Mouse (Mus musculus) bone marrow macrophage, adult 2 months (primary cell): Measurements from ENCODE around the gene Tmem151b. TPM values are rescaled to one million over a fixed set of nuclear protein-coding genes. Genes with fewer than 3 reads are reported as not detected.

ENCODE experiments used
- H3K27ac ChIP-seq: 2 replicates; pipeline ENCODE4 v1.5.1; 2012; ENCODE audit warnings: low read depth, low read length; ENCODE audit not compliant: insufficient read depth
- H3K4me1 ChIP-seq: 2 replicates; pipeline ENCODE4 v1.6.1; 2012; ENCODE audit warnings: low read length; ENCODE audit not compliant: control insufficient read depth, insufficient read depth
- H3K4me3 ChIP-seq: 2 replicates; pipeline ENCODE4 v1.5.1; 2012; ENCODE audit warnings: mild to moderate bottlenecking, low read length, moderate library complexity; ENCODE audit not compliant: insufficient read depth
- CTCF ChIP-seq: IDR thresholded peaks from 2 replicates; pipeline ENCODE4 v1.5.1; 2012; ENCODE audit warnings: low read depth, mild to moderate bottlenecking, low read length, moderate library complexity
- POLR2A ChIP-seq: IDR thresholded peaks from 2 replicates; pipeline ENCODE4 v1.6.1; 2012; ENCODE audit warnings: mild to moderate bottlenecking, low read depth, low read length, borderline replicate concordance
- polyA plus RNA-seq: library from polyadenylated mRNA; stranded (reverse); fragments of >200 nt; gene quantifications from 2 replicates; pipeline ENCODE4 v1.2.4, GENCODE M21; 2012; ENCODE audit not compliant: missing spikeins, insufficient read depth, insufficient read length

Gene Tmem151b
- polyA plus RNA-seq, 1 experiment: not detected

- H3K27ac ChIP-seq: no peak overlapping the region
- TF ChIP-seq CTCF (no peak), POLR2A (no peak)
- no peaks in the 10 kb centered on the region for H3K4me1 ChIP-seq
- no peak overlapping the region for H3K4me3 ChIP-seq
These were observed 34.2 kb downstream of the Tmem151b start for GRCm38 (mm10) chr17:45515204-45515726.

- Histone ChIP-seq H3K4me1 (peaks cover 3% of the 10 kb centered on the region), H3K27ac (no peak overlapping the region), H3K4me3 (no peak overlapping the region)
- TF ChIP-seq CTCF (no peak), POLR2A (no peak)
These were observed 37.7 kb downstream of the Tmem151b start for GRCm38 (mm10) chr17:45511757-45512156.

- no peak overlapping the region for H3K27ac ChIP-seq
- no peak overlapping the region for H3K4me3 ChIP-seq
- peaks cover 3% of the 10 kb centered on the region for H3K4me1 ChIP-seq
- no peak for TF ChIP-seq CTCF
- no peak for TF ChIP-seq POLR2A
These were observed 38.6 kb downstream of the Tmem151b start for GRCm38 (mm10) chr17:45510871-45511270.

GRCm38 (mm10) chr17:45506700-45507189 is 42.7 kb downstream of the Tmem151b start, which contains the start of gene Aars2:
Aars2 (plus strand) TSS chr17:45506841.
- TF ChIP-seq CTCF: peak; percentile 37; the same call in 1 of the 2 replicates
- 0 out of 2 replicates have a peak, but pooled peaks have one; percentile 23 for TF ChIP-seq POLR2A
- Histone ChIP-seq H3K4me3 (peak within 1 kb of the TSS; percentile 79), H3K27ac (peak within 1 kb of the TSS; percentile 27), H3K4me1 (peaks cover 9% of the 10 kb centered on the region)

GRCm38 (mm10) chr17:45505941-45506465 is 43.5 kb downstream of the Tmem151b start:
- TF ChIP-seq POLR2A: no peak
- TF ChIP-seq CTCF: no peak
- H3K27ac ChIP-seq: no peak overlapping the region
- H3K4me1 ChIP-seq: peaks cover 9% of the 10 kb centered on the region
- H3K4me3 ChIP-seq: no peak overlapping the region

- no peak overlapping the region for H3K4me3 ChIP-seq
- peaks cover 9% of the 10 kb centered on the region for H3K4me1 ChIP-seq
- no peak overlapping the region for H3K27ac ChIP-seq
- TF ChIP-seq CTCF (no peak), POLR2A (no peak)
These were observed 46.0 kb downstream of the Tmem151b start for GRCm38 (mm10) chr17:45503301-45503973.

- no peak overlapping the region for H3K27ac ChIP-seq
- TF ChIP-seq POLR2A: no peak
- TF ChIP-seq CTCF: no peak
- H3K4me1 ChIP-seq: peaks cover 6% of the 10 kb centered on the region
- no peak overlapping the region for H3K4me3 ChIP-seq
These were observed 47.2 kb downstream of the Tmem151b start for GRCm38 (mm10) chr17:45502324-45502723.

GRCm38 (mm10) chr17:45500981-45501380 is 48.5 kb downstream of the Tmem151b start:
- no peak overlapping the region for H3K4me3 ChIP-seq
- TF ChIP-seq CTCF (no peak), POLR2A (no peak)
- H3K4me1 ChIP-seq: peaks cover 5% of the 10 kb centered on the region
- H3K27ac ChIP-seq: no peak overlapping the region

GRCm38 (mm10) chr17:45499516-45499915 is 50.0 kb downstream of the Tmem151b start:
- Histone ChIP-seq H3K27ac (no peak overlapping the region), H3K4me3 (no peak overlapping the region), H3K4me1 (peaks cover 5% of the 10 kb centered on the region)
- TF ChIP-seq CTCF (no peak), POLR2A (no peak)

GRCm38 (mm10) chr17:45498397-45498796 is 51.1 kb downstream of the Tmem151b start:
- TF ChIP-seq CTCF (no peak), POLR2A (no peak)
- Histone ChIP-seq H3K4me1 (peaks cover 1% of the 10 kb centered on the region), H3K4me3 (no peak overlapping the region), H3K27ac (no peak overlapping the region)
